Mouse (Mus musculus) cerebellum, adult 2 months (tissue): ENCODE data around the gene Bglap. TPM values are rescaled to one million over a fixed set of nuclear protein-coding genes. Genes with fewer than 3 reads are reported as not detected.
A peak's percentile ranks its signal among the peaks of the same experiment; 100 is the strongest.
"Not testable (repeated sequence)": the region's sequence is repeated elsewhere in the genome, so short reads cannot be mapped to it uniquely, and the experiment has no call there.

Experiments used
- DNase-seq, 2 experiments: peaks; one replicate each; pipeline ENCODE4 v3.0.0; 2021
- H3K27ac ChIP-seq: fragments of 200-500 bp; 2 replicates; pipeline ENCODE4 v1.5.1; 2012; ENCODE audit warnings: low read length, control low read depth, inconsistent platforms; ENCODE audit not compliant: insufficient read depth
- H3K27me3 ChIP-seq: fragments of 200-500 bp; 2 replicates; pipeline ENCODE4 v1.6.1; 2012; ENCODE audit warnings: inconsistent platforms, mild to moderate bottlenecking, low read length, moderate library complexity; ENCODE audit not compliant: control insufficient read depth, insufficient read depth
- H3K4me1 ChIP-seq: fragments of 200-500 bp; 2 replicates; pipeline ENCODE4 v1.6.1; 2011; ENCODE audit warnings: low read length; ENCODE audit not compliant: control insufficient read depth, insufficient read depth
- H3K4me3 ChIP-seq: fragments of 200-500 bp; replicated peaks from 2 replicates; pipeline ENCODE3; 2011; ENCODE audit warnings: mild to moderate bottlenecking, low read depth, low read length, control low read depth; ENCODE audit not compliant: insufficient read depth
- CTCF ChIP-seq: fragments of 200-500 bp; IDR thresholded peaks from 2 replicates; pipeline ENCODE4 v1.5.1; 2011; ENCODE audit warnings: low read depth, mild to moderate bottlenecking, control low read depth, low read length, moderate library complexity, borderline replicate concordance; ENCODE audit not compliant: insufficient read depth
- POLR2A ChIP-seq: fragments of 200-500 bp; IDR thresholded peaks from 2 replicates; pipeline ENCODE4 v1.6.1; 2011; ENCODE audit warnings: low read length, control low read depth, borderline replicate concordance; ENCODE audit not compliant: insufficient read depth
- WGBS: fragments of 180-500 bp; shearing (Covaris S2); methylation state at CpG from one replicate; pipeline ENCODE4 v1.1.7; 2018; 5-methylcytosine and 5-hydroxymethylcytosine counted together
- polyA plus RNA-seq: library from polyadenylated mRNA; depleted of rRNA; stranded (reverse); fragments of >200 nt; gene quantifications from 2 replicates; pipeline ENCODE4 v1.2.3, GENCODE M21; 2012

Bglap gene
- polyA plus RNA-seq, 1 experiment, result 0.57 TPM

DNA sequence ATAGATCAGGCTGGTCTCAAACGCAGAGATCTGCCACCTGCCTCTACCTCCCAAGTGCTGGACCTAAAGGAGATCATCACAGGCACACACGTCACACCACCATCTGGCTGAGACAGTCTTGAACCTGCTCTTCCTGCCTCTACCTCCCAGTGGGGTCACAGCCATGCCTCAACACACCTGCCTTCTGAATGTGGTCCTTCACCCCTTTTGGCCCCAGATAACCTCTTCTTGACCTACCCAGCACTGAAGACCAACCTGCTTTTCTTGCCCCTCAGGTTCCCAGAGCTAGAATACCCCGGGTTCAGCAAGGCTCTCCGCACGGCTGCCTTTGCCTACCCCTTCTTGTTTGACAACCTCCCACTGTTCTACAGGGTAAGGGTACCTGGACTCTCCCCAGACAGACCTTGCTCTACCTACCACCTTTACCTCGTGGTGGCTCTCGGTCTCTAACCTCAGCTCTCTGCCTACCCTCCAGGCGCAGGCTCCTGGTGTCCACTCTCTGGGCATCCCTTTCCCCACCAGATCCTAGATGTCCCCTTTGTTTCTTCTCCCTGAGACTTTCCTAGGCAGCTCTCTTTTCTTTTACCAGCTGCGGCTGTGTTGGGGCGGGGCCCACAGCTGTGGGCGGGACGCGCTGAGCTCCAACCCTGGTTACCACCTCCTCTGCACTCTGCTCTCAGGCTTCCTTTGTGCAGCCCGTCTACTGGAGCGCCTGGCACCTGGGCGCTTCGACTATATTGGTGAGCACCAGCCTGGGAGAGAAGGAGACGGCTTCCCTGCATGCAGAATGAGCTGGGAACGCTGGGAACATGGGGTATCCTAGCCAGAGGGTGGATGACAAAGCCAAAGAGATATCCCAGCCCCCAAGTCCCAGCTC, 8.3 kb downstream of the Bglap start:
- 24% methylated on average over 19 of the region's 19 CpGs for WGBS
- not testable (repeated sequence) for H3K27me3 ChIP-seq, H3K4me3 ChIP-seq, H3K4me1 ChIP-seq, H3K27ac ChIP-seq, DNase-seq

DNA sequence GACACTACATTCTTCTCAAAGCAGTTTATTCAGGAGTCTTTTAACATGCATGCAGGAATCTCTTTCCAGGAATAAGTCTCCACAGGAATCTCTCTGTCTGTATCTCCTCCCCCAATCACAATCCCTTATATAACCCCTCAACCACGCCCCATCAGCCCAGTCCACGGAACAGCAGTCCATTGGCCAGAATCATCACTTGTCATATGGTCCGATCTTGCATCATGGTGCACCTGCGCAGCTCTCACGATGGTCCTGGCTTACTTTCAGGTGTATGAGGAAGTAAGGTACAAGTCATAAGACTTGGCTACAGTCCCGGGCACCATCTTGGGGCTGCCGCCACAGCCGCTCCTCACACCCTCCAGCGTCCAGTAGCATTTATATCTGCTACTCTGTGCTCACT, 11.6 kb downstream of the Bglap start, which contains the start of gene Bglap3:
Gene Bglap3 (minus strand): TSS at position 101 of the 400 bp plus-strand sequence.
- H3K4me3 ChIP-seq, H3K27me3 ChIP-seq, DNase-seq, H3K4me1 ChIP-seq, H3K27ac ChIP-seq: not testable (repeated sequence)
- WGBS, result 86% methylated on average over 9 of the region's 9 CpGs

DNA sequence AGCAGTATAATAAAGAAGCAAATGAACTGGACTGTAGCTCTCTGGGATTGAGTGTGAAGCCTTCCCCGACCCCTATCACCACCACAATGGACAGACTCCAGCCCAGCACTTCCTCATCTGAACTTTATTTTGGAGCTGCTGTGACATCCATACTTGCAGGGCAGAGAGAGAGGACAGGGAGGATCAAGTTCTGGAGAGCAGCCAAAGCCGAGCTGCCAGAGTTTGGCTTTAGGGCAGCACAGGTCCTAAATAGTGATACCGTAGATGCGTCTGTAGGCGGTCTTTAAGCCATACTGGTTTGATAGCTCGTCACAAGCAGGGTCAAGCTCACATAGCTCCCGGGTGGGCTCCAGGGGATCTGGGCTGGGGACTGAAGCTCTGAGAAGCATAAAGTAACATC, 15.8 kb downstream of the Bglap start:
- H3K27me3 ChIP-seq, DNase-seq, H3K4me3 ChIP-seq, H3K4me1 ChIP-seq, H3K27ac ChIP-seq: not testable (repeated sequence)
- WGBS, result 69% methylated on average over 7 of the region's 7 CpGs

DNA sequence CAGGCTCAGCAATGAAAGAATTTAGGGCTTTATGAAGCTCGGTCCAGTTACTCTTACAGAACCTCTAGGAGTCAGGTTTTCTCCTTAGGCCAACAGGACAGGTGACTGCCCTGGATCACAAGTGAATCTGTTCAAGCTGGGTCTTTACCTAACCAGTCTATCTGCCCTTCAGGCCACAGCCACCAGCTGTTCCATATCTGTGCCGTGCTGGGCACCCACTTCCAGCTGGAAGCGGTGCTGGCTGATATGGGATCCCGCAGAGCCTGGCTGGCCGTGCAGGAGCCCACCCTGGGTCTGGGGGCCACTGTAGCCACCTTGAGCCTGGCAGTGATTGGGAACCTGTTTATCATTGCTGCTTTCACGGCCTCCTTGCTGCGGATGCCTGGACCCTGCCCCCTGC, 16.7 kb downstream of the Bglap start:
- not testable (repeated sequence) for H3K27me3 ChIP-seq, H3K4me3 ChIP-seq, H3K4me1 ChIP-seq, DNase-seq, H3K27ac ChIP-seq
- WGBS, result 64% methylated on average over 4 of the region's 7 CpGs

DNA sequence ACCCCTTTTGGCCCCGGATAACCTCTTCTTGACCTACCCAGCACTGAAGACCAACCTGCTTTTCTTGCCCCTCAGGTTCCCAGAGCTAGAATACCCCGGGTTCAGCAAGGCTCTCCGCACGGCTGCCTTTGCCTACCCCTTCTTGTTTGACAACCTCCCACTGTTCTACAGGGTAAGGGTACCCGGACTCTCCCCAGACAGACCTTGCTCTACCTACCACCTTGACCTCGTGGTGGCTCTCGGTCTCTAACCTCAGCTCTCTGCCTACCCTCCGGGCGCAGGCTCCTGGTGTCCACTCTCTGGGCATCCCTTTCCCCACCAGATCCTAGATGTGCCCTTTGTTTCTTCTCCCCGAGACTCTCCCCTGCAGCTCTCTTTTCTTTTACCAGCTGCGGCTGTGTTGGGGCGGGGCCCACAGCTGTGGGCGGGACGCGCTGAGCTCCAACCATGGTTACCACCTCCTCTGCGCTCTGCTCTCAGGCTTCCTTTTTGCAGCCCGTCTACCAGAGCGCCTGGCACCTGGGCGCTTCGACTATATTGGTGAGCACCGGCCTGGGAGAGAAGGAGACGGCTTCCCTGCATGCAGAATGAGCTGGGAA, 17.3 kb downstream of the Bglap start:
- H3K4me1 ChIP-seq, H3K4me3 ChIP-seq, H3K27ac ChIP-seq, DNase-seq, H3K27me3 ChIP-seq: not testable (repeated sequence)
- WGBS, result 9% methylated on average over 19 of the region's 22 CpGs

DNA sequence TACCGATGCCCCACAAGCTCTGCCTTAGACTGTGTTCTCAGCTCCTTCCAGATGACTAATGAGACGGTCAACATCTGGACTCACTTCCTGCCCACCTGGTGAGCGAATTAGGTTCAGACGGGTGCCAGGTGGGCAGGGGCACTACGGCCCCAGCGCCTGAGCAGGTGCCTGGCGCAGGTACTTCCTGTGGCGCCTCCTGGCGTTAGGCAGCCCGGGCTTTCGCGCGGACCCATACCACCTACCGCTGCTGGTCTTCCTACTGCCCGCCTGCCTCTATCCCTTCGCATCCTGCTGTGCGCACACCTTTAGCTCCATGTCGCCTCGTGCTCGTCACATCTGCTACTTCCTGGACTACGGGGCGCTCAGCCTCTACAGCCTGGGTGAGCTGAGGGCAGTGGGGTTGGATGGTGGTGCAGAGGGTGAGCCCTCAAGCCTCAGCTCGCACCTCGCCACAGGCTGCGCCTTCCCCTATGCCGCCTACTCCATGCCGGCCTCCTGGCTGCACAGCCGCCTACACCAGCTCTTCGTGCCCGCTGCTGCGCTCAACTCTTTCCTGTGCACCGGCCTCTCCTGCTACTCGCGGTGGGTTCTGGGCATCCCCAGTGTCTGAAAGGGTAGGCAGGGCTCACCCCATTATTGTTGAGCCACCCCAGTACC, 18.4 kb downstream of the Bglap start:
- no peaks in the 10 kb centered on the region for H3K4me1 ChIP-seq
- no peak overlapping the region for H3K27ac ChIP-seq
- H3K27me3 ChIP-seq, result no peaks in the 10 kb centered on the region
- no peak overlapping the region for H3K4me3 ChIP-seq
- no peak for TF ChIP-seq CTCF
- no peak for TF ChIP-seq POLR2A
- WGBS, result 39% methylated on average over 34 of the region's 34 CpGs
- DNase-seq, result no peak

DNA sequence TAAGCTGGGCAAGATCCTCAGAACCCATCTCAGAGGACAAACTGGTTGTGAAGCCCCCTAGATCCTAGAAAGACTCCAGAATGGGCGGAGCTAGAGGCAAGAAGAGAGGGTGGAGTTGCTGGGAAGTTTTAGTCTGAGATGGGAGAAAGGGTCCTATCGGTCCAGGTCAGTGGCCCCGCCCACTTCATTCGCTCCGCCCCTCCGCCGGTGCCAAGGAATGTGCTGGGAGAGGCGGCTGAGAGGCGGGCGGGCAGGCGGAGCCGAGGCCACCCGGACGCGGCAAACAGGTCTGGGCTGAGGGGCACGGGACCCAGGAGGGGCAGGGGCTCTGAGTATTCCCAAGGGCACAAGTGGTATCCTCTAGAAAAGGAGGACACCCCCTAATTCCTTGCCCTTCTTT, 19.9 kb downstream of the Bglap start, which contains the start of gene Paqr6:
Gene Paqr6 (plus strand): TSS at position 248 of the 400 bp plus-strand sequence.
- WGBS, result 5% methylated on average over 16 of the region's 16 CpGs
- TF ChIP-seq POLR2A (no peak), CTCF (no peak)
- Histone ChIP-seq H3K27me3 (no peaks in the 10 kb centered on the region), H3K27ac (peak within 1 kb of the TSS; percentile 40), H3K4me3 (peak within 1 kb of the TSS; percentile 13), H3K4me1 (no peaks in the 10 kb centered on the region)
- DNase-seq, result peak; percentile 43 to 47

DNA sequence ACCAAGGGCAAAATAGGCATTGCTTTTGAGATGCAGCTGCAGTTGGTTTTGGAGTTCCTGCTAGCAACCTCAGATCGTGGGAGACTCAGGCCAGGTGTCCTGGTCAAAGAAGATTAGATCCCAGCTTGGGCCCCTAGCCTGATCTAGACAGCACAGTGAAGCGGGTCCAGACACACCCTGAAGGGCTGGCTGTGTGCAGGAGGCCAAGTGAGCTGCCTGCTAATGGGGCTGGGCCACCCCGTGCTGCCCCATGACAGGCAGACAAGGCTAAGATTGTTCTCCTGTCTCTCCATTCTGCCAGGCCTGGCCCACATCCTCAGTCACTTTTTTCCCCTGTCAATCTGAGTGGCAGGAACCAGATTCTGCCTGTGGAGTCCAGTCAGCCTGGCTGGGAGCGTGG, 20.6 kb downstream of the Bglap start:
- Histone ChIP-seq H3K4me3 (no peak overlapping the region), H3K27ac (peak overlapping the region; percentile 40), H3K4me1 (no peaks in the 10 kb centered on the region), H3K27me3 (no peaks in the 10 kb centered on the region)
- TF ChIP-seq CTCF (no peak), POLR2A (no peak)
- DNase-seq, result peak in 1 of 2 experiments; percentile 57
- WGBS, result 39% methylated on average over 4 of the region's 4 CpGs
